Mouse (Mus musculus): ENCODE measurements around the gene Ninj2. TPM values are rescaled to one million over a fixed set of nuclear protein-coding genes. Genes with fewer than 3 reads are reported as not detected.

Gene Ninj2
- total RNA-seq, 2 experiments from 2014 or later: 0.42 to 0.63 TPM

DNA sequence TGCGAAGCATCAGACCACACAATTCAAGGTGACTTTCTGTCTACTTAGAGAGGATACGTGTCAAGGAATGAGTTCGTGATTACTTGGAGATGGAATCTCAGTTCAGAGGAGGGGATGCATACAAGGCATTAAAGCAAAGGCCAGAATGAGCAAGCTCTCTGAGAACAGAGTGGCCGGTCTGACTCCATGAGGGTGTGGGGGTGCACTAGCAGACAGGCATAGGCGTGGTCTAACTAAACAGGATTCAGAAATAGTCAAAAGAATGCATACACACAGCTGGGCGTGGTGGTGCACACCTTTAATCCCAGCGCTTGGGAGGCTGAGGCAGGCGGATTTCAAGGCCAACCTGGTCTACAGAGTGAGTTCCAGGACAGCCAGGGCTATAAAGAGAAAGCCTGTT is 33.3 kb downstream of the Ninj2 start:
- DNase-seq (ENCODE audit: low spot score in 2 of 2): no peak

- no peak for DNase-seq (ENCODE audit: low spot score in 2 of 2)
These were observed 34.2 kb downstream of the Ninj2 start for GRCm38 (mm10) chr6:120127321-120127720.

- no peak for DNase-seq (ENCODE audit: low spot score in 2 of 2)
These were observed 41.6 kb downstream of the Ninj2 start for GRCm38 (mm10) chr6:120134748-120135147.

- DNase-seq (ENCODE audit: low spot score in 2 of 2): no peak
These were observed 52.3 kb downstream of the Ninj2 start for GRCm38 (mm10) chr6:120145439-120145838.

DNA sequence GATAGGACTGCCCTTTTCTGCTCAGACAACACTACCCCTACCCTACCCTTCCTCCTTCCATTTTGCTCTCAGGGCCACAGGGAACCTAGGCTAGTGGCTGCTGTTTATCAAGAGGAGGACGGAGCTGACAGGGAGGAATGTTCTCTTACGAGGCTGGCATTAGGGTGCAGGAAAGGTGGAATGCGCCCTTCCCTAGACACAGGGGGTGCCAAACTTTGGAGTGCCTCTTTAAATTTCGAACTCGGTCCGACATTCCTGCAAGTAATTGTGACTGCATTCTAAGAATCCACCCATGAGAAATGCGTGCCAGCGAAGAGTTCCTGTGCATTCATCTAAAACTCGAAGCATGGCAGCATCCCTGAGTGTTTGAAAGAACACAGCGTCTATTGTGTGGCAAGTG is 53.5 kb downstream of the Ninj2 start:
- DNase-seq (ENCODE audit: low spot score in 2 of 2): no peak

GRCm38 (mm10) chr6:120147411-120147810 is 54.3 kb downstream of the Ninj2 start:
- no peak for DNase-seq (ENCODE audit: low spot score in 2 of 2)

- no peak for DNase-seq (ENCODE audit: low spot score in 2 of 2)
These were observed 55.7 kb downstream of the Ninj2 start for GRCm38 (mm10) chr6:120148716-120149392.

DNA sequence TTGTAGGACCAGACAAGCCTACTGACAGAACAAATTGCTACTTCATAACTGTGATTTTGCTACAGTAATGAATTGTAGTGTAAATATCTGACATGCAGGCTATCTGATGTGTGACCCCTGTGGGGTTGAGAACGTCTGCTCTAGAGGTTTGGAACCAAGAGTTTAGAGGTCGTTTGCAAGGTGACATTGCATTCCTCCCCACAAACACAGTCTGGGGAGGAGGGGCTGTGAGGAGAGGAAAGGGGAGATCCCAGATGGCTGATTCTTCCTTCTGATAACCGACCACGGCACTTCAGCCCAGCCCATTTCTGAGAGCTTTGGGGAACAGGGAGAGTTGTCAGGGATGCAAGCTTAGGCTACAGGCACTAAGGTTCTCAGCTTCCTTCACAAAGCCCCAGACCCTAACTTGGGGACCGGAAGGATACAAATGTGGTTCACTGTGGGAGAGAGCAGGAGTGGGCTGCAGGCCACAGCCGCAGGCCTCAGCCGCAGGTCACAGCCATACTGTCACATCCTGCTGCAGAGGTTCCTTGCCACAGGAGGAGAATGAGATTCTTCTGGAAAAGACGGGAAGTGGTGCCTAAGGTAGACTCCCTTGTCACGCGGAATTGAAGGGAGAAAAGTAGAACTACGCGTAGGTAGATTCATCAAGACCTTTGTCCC is 56.4 kb downstream of the Ninj2 start:
- DNase-seq (ENCODE audit: low spot score in 2 of 2): no peak

GRCm38 (mm10) chr6:120150206-120150605 is 57.1 kb downstream of the Ninj2 start:
- no peak for DNase-seq (ENCODE audit: low spot score in 2 of 2)

- DNase-seq (ENCODE audit: low spot score in 2 of 2): no peak
These were observed 58.5 kb downstream of the Ninj2 start for GRCm38 (mm10) chr6:120151616-120152053.

DNA sequence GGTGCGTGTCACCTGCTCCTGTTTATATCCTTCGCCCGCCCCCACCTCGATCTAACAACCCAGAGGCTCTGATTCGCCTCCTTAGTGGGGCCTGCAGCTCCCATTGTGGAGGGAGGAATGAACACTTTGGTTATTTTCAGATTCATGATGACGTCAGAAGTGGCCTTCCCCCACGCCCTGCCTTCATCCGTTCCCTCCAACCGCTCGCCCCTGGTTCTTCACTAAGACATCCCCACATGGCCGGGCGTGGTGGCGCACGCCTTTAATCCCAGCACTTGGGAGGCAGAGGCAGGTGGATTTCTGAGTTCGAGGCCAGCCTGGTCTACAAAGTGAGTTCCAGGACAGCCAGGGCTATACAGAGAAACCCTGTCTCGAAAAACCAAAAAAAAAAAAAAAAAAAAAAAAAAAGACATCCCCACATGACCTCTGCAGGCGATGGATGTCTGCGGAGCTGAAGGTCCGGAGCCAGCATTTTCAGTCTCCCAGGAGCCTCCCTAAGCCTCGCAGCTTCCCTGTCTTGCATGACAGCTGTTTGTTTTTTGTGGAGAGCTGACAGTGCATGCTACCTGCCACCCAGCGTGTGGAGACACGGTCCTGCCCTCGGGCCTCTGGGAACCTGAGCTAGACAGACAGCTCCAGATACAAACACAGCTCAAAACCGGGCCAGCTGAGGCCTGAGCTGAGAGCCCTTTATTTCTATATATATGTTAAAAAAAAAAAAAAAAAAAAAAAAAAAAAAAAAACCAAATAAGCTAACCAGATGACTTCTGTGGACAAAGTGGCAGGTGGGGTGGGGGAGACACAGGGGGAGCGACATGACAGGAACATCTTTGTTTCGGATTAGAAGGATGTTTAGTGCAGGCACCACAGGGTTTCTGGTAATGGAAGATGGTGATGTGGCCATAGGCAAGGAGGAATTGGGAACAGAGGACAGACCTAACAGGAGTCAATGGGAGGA is 59.9 kb downstream of the Ninj2 start:
- no peak for DNase-seq (ENCODE audit: low spot score in 2 of 2)

- DNase-seq (ENCODE audit: low spot score in 2 of 2): no peak
These were observed 61.6 kb downstream of the Ninj2 start for GRCm38 (mm10) chr6:120154526-120155309.

GRCm38 (mm10) chr6:120155510-120155909 is 62.4 kb downstream of the Ninj2 start:
- no peak for DNase-seq (ENCODE audit: low spot score in 2 of 2)

- DNase-seq (ENCODE audit: low spot score in 2 of 2): no peak
These were observed 64.3 kb downstream of the Ninj2 start for GRCm38 (mm10) chr6:120157479-120157878.

DNA sequence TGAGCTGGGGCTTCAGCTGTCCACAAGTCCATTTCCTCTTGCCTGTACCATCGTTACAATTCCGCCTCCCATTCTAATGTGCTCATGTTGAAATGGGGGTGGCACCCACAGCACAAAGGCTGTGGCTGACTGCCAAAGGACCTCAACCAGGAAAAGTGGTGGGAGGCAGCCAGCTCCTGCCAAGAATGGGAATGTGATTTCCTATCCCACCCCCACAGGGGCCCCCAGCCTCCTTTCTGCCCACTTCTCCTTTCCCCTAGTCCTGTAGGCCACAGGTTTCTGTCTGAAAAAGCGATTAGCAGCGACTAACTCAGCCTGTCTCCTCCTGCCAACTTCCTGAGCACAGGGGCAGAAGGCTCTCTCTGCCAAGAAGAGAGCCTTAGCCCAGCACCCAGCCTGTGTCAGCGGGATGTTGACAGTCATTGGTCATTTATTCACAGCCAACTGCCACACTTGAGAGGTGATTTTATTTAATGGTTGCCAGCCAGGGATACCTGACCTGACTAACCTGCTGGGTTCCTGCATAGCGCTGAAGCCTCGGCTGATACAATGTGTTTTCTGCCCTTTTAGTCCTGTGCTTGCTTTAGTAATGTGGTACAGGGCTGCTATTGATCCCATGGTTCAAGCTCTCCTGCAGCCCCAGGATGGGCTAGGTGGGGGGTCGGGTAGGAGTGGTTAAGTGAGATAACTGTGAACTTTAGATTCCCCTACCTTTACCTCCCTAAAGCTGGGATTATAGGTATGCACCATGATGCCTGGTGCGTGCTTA is 66.2 kb downstream of the Ninj2 start:
- DNase-seq (ENCODE audit: low spot score in 2 of 2): peak in 1 of 2 experiments; percentile 65

DNA sequence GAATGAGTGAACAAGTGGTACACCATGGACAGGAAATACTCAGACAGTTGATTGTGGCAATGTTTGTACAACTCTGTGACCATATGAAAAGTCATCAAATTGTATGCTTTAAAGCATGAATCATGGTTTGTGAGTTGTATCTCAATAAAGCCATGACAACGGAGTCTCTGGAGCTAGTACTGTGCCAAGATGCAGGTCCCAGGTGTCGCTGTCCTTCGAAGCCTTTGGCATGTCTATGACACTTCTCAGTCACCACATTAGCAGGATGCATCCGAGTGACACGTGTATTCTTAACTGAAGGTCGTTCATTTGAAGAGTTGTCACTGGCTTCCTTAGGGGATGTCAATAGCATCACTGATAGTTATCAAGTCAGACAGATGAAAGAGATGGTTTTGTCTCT is 69.8 kb downstream of the Ninj2 start:
- DNase-seq (ENCODE audit: low spot score in 2 of 2): no peak

DNA sequence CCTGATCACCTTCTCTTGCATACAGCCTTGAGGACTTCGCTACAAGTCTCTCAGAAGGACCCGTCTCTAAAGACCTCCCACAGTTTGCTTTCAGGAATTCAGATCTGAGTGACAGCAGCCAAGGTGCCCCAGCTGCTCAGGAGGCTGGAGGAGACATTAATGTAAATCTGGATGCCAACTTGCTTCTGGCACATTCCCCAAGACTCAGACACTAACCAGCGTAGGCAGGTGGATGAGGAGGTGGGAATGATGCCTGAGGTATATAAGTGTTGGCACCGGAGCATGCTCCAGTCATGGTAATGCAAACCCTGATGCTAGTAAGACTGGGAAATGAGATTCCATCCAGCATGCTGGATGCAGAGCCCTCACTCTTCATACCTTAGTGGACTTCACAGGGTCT is 71.6 kb downstream of the Ninj2 start:
- peak; percentile 44 to 58 for DNase-seq (ENCODE audit: low spot score in 2 of 2)

GRCm38 (mm10) chr6:120167574-120167973 is 74.4 kb downstream of the Ninj2 start:
- DNase-seq (ENCODE audit: low spot score in 2 of 2): no peak

DNA sequence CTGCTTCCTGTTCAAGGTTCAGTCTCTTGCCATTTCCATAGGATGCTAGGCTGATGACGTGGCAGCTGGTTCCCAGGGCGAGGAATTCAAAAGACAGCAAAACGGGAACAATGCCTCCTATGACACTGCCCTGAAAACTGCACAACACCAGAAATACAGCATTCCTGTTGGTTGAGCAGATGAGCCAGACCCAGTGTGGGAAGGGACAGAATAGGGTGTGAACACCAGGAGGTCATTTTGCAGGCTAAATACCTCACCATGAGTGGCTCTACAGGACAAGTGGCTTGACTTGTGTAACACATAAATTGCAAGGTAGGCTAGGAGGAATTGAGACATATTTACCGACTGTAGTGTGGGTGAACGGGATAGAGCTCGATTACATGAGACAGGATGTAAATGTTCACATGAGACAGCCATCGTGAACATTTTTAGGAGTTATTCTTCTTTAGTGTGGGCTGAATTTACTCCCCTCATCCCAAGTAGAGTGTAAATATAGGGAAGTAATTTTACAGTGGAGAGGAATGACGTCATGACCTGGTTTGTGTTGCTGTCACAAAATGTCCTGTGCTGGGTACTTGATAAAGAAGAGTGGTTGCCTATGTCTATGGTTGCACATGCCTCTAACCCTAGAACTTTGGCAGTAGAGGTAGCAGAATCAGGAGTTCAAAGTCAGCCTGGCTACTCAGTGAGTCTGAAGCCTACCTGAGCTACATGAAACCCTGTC is 79.3 kb downstream of the Ninj2 start:
- no peak for DNase-seq (ENCODE audit: low spot score in 2 of 2)
